18 mouse cellular contexts compared by ENCODE assay signal in genomic region chr7:139692211-139692610, GRCm38 (mm10). TPM values are rescaled to one million over a fixed set of nuclear protein-coding genes. Genes with fewer than 3 reads are reported as not detected.
"Had no signal": no experiment of that assay in that cellular context is flagged by ENCODE, and none has a peak within 500 bp of the region (broad histone marks: within the 10 kb centered on the region; RNA-seq: fewer than 3 reads in every experiment).

No protein-coding gene starts in this region.

- H3K4me3 ChIP-seq: midbrain, embryonic 10.5 days; midbrain, embryonic 12.5 days; myocyte; neural tube, embryonic 13.5 days; neural tube, embryonic 15.5 days had no signal

- H3K27me3 ChIP-seq: neural tube, embryonic 13.5 days; neural tube, embryonic 15.5 days had no signal

- H3K9ac ChIP-seq: lung, embryonic 14.5 days; midbrain, embryonic 12.5 days; neural tube, embryonic 13.5 days; neural tube, embryonic 15.5 days had no signal

- H3K4me2 ChIP-seq: lung, embryonic 14.5 days; midbrain, embryonic 12.5 days; neural tube, embryonic 13.5 days; neural tube, embryonic 15.5 days had no signal

- DNase-seq: lung, adult 18-20 months; lung, embryonic 14.5 days; lung, postnatal 10 days; midbrain, embryonic 14.5 days; retina, postnatal 1 day; right cerebral cortex, postnatal 4 days; spleen, adult 18-20 months; thymus, adult 18-20 months; thymus, postnatal 14 days; thymus, postnatal 36 days had no signal

- H3K9me3 ChIP-seq: midbrain, embryonic 10.5 days; midbrain, embryonic 12.5 days; neural tube, embryonic 13.5 days; neural tube, embryonic 15.5 days had no signal

- H3K4me1 ChIP-seq: midbrain, embryonic 10.5 days; midbrain, embryonic 12.5 days; neural tube, embryonic 13.5 days; neural tube, embryonic 15.5 days had no signal

- H3K36me3 ChIP-seq: midbrain, embryonic 10.5 days; midbrain, embryonic 12.5 days; neural tube, embryonic 13.5 days; neural tube, embryonic 15.5 days had no signal

- H3K27ac ChIP-seq: midbrain, embryonic 10.5 days; midbrain, embryonic 12.5 days; neural tube, embryonic 13.5 days; neural tube, embryonic 15.5 days had no signal

RNA-seq across cellular contexts. Expression of gene Cfap46, which starts 8.6 kb away (rescaled TPM):
- total RNA-seq: megakaryocyte, adult 5-6 weeks; megakaryocyte-erythroid progenitor cell, adult 5-6 weeks had no signal
- polyA plus RNA-seq: small intestine, adult 2 months had no signal
